Mouse (Mus musculus): ENCODE measurements around the gene Pllp. TPM values are rescaled to one million over a fixed set of nuclear protein-coding genes. Genes with fewer than 3 reads are reported as not detected.
A peak's percentile ranks its signal among the peaks of the same experiment; 100 is the strongest.

The Pllp gene
- polyA plus RNA-seq (2015; fragmentation: Nextera tagmentation; extraction: Ambion mirVana) = 3.5 and 3.6 TPM in 2 replicates

- Histone ChIP-seq H3K27me3 (peaks cover 54% of the 10 kb centered on the region), H3K9ac (no peak within 1 kb of the TSS), H3K27ac (no peak within 1 kb of the TSS), H3K4me2 (peak within 1 kb of the TSS; percentile 90), H3K4me1 (peaks cover 25% of the 10 kb centered on the region), H3K36me3 (no peaks in the 10 kb centered on the region), H3K9me3 (no peaks in the 10 kb centered on the region), H3K4me3 (peak within 1 kb of the TSS; percentile 46)
- ATAC-seq (ENCODE audit: borderline replicate concordance, extremely low read depth, low FRiP score, low TSS enrichment) = peak; percentile 66; the same call in 1 of the 2 replicates
- WGBS = under 1% methylated on average over 41 of the region's 41 CpGs
Observed at GRCm38 (mm10) chr8:94695994-94696384, at the start of gene Pllp. TSS of gene Pllp (minus strand) at chr8:94696278.

- 82% methylated on average over 7 of the region's 7 CpGs for WGBS
- no peak for ATAC-seq (ENCODE audit: borderline replicate concordance, extremely low read depth, low FRiP score, low TSS enrichment)
- no peak within 1 kb of the TSS for H3K4me2 ChIP-seq
Observed at GRCm38 (mm10) chr8:94745476-94746184, 49.6 kb upstream of the Pllp start, which contains the start of gene Ccl22. TSS of gene Ccl22 (plus strand) at chr8:94745590.

DNA sequence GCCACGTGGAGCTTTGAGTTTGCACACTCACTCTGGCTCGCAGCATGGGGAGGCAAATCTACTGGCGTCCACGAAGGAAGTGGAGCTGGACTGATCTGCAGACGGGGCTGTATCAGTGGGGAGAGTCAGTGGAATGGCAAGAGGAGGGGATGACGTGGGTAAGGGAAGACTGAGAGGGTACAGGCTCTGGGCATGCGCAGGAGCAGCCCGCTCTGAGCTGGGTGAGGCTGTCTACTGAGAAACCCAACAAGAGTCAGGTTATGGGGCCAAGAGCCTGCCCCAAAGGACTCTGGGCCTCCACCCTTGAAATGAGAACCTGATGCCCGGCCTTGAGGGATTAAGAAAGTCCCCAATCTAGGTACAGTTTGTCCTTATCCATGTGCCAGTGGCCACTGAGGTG is 48.9 kb upstream of the Pllp start:
- ATAC-seq (ENCODE audit: borderline replicate concordance, extremely low read depth, low FRiP score, low TSS enrichment) = no peak
- no peak overlapping the region for H3K4me3 ChIP-seq
- no peaks in the 10 kb centered on the region for H3K27me3 ChIP-seq
- 73% methylated on average over 9 of the region's 9 CpGs for WGBS
- H3K9ac ChIP-seq = no peak overlapping the region
- H3K27ac ChIP-seq = no peak overlapping the region
- H3K36me3 ChIP-seq = no peaks in the 10 kb centered on the region
- no peaks in the 10 kb centered on the region for H3K4me1 ChIP-seq
- H3K4me2 ChIP-seq = no peak overlapping the region
- H3K9me3 ChIP-seq = no peaks in the 10 kb centered on the region

More at GRCm38 (mm10) chr8:94745476-94746184, 49.6 kb upstream of the Pllp start, which contains the start of gene Ccl22:
- Histone ChIP-seq H3K4me3 (no peak within 1 kb of the TSS), H3K4me1 (no peaks in the 10 kb centered on the region), H3K9ac (no peak within 1 kb of the TSS), H3K27ac (no peak within 1 kb of the TSS), H3K36me3 (no peaks in the 10 kb centered on the region), H3K27me3 (no peaks in the 10 kb centered on the region), H3K9me3 (no peaks in the 10 kb centered on the region)

- WGBS = 83% methylated on average over 5 of the region's 5 CpGs
- no peak for ATAC-seq (ENCODE audit: borderline replicate concordance, extremely low read depth, low FRiP score, low TSS enrichment)
- H3K27ac ChIP-seq = no peak overlapping the region
- no peak overlapping the region for H3K4me2 ChIP-seq
- no peaks in the 10 kb centered on the region for H3K27me3 ChIP-seq
- no peaks in the 10 kb centered on the region for H3K4me1 ChIP-seq
- H3K9me3 ChIP-seq = no peaks in the 10 kb centered on the region
- H3K4me3 ChIP-seq = no peak overlapping the region
- no peaks in the 10 kb centered on the region for H3K36me3 ChIP-seq
- H3K9ac ChIP-seq = no peak overlapping the region
Observed at GRCm38 (mm10) chr8:94744484-94744883, 48.4 kb upstream of the Pllp start.

- Histone ChIP-seq H3K4me3 (no peak overlapping the region), H3K9ac (no peak overlapping the region), H3K4me1 (no peaks in the 10 kb centered on the region), H3K9me3 (no peaks in the 10 kb centered on the region), H3K27ac (no peak overlapping the region), H3K36me3 (no peaks in the 10 kb centered on the region), H3K27me3 (no peaks in the 10 kb centered on the region), H3K4me2 (no peak overlapping the region)
- WGBS = 86% methylated on average over 4 of the region's 4 CpGs
- ATAC-seq (ENCODE audit: borderline replicate concordance, extremely low read depth, low FRiP score, low TSS enrichment) = no peak
Observed at GRCm38 (mm10) chr8:94741726-94742125, 45.6 kb upstream of the Pllp start.

DNA sequence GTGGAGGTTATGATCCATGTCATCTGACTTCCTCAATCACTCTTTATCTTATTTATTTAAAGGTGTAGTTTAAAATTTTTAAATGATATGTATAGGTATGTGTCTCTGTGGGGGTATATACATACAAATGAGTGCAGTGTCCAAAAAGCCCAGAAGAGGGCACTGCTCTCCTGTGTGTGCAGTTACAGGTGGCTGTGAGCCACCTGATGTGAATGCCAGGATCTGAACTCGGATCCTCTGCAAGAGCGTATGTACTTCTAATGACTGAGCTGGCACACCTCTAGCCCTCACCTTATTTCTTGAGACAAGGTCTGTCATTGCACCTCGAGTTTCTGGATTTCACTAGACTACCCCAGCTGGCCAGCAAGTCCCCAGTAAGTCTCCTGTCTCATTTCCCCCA is 44.5 kb upstream of the Pllp start:
- Histone ChIP-seq H3K36me3 (no peaks in the 10 kb centered on the region), H3K27ac (no peak overlapping the region), H3K9me3 (no peaks in the 10 kb centered on the region), H3K4me1 (no peaks in the 10 kb centered on the region), H3K4me3 (no peak overlapping the region), H3K4me2 (no peak overlapping the region), H3K9ac (no peak overlapping the region), H3K27me3 (no peaks in the 10 kb centered on the region)
- no peak for ATAC-seq (ENCODE audit: borderline replicate concordance, extremely low read depth, low FRiP score, low TSS enrichment)
- WGBS = 80% methylated on average over 3 of the region's 3 CpGs

DNA sequence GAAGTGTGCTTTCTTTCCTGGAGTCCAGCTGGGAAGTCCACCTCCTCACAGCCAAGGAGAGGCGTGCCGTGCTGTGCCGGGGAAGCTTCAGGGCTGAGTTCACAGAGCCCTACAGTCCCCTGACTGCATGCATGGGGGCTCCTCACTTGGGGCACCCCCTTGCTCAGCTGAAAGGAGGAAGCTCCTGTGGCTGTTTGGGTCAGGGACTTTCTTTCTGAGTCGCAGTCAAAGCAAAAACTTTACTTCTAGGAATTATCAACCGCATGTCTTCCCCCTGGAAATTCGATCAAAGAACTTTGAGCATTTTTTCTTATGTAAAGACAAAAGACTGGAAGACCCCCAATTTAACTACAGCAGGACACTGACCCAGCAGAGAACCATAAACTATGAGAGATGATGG is 43.8 kb upstream of the Pllp start:
- ATAC-seq (ENCODE audit: borderline replicate concordance, extremely low read depth, low FRiP score, low TSS enrichment) = no peak
- Histone ChIP-seq H3K36me3 (no peaks in the 10 kb centered on the region), H3K27ac (no peak overlapping the region), H3K9me3 (no peaks in the 10 kb centered on the region), H3K4me2 (no peak overlapping the region), H3K9ac (no peak overlapping the region), H3K4me1 (no peaks in the 10 kb centered on the region), H3K27me3 (no peaks in the 10 kb centered on the region), H3K4me3 (no peak overlapping the region)
- WGBS = 76% methylated on average over 6 of the region's 6 CpGs

DNA sequence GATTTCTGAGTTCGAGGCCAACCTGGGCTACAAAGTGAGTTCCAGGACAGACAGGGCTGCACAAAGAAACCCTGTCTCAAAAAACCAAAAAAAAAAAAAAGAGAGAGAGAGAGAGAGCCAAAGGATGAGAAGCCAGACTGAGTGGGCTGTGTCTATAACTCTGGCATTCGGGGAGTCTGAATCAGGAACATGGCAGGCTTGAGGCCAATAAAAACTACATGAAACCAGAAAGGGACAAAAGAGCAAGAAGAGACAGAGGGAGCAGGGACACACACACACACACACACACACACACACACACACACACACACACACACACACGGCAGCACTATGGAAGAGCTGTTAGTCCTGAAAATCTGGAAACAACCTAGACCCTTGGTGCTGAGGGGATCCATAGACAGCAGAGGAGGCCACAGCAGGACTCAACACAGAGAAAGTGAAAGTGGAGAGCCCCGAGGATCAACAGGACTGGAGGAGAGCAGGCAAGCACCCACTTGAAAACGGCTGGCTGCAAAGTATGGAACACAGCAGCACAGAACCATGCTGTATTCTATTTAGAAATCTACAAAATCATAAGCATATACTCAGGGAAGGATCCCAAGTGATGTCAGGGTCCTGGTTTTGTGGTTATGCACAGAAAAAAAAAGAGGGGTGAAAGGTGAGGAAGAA is 39.5 kb upstream of the Pllp start:
- H3K4me3 ChIP-seq = no peak overlapping the region
- no peak overlapping the region for H3K9ac ChIP-seq
- no peak for ATAC-seq (ENCODE audit: borderline replicate concordance, extremely low read depth, low FRiP score, low TSS enrichment)
- no peaks in the 10 kb centered on the region for H3K36me3 ChIP-seq
- no peak overlapping the region for H3K27ac ChIP-seq
- H3K9me3 ChIP-seq = no peaks in the 10 kb centered on the region
- no peaks in the 10 kb centered on the region for H3K27me3 ChIP-seq
- no peaks in the 10 kb centered on the region for H3K4me1 ChIP-seq
- WGBS = 48% methylated on average over 5 of the region's 5 CpGs
- H3K4me2 ChIP-seq = no peak overlapping the region

DNA sequence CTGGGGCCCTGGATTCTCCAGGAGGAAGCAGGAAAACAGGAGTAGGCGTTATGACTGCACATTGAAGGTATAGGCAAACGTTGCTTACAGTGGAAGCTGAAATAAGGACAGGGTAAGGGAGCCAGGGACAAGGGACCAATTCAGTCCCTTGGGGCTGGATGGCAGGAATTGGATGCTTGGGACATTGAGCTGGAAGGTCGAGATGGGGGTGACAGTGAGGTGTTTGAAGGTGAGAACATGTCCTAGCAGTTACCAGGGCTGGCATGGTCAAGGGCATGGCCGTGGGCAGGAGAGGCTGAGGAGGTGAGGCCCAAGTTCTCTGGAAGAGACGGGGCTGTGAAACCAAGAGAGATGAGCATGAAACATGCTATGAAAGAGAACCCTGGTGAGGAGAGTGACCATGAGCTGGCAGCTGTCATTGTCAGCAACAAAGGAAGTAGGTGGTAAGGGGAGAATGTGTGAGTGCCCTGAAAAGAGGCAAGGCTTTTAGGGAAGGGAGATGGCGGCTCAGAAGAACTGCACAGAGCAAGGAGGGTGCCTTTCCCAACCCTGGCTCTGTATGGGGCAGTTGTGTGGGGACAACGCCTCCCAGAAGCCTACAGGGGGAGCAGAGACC is 38.8 kb upstream of the Pllp start:
- no peaks in the 10 kb centered on the region for H3K9me3 ChIP-seq
- no peak overlapping the region for H3K27ac ChIP-seq
- H3K4me3 ChIP-seq = no peak overlapping the region
- no peaks in the 10 kb centered on the region for H3K4me1 ChIP-seq
- H3K9ac ChIP-seq = no peak overlapping the region
- WGBS = 70% methylated on average over 7 of the region's 7 CpGs
- no peaks in the 10 kb centered on the region for H3K27me3 ChIP-seq
- ATAC-seq (ENCODE audit: borderline replicate concordance, extremely low read depth, low FRiP score, low TSS enrichment) = no peak
- no peaks in the 10 kb centered on the region for H3K36me3 ChIP-seq
- no peak overlapping the region for H3K4me2 ChIP-seq

DNA sequence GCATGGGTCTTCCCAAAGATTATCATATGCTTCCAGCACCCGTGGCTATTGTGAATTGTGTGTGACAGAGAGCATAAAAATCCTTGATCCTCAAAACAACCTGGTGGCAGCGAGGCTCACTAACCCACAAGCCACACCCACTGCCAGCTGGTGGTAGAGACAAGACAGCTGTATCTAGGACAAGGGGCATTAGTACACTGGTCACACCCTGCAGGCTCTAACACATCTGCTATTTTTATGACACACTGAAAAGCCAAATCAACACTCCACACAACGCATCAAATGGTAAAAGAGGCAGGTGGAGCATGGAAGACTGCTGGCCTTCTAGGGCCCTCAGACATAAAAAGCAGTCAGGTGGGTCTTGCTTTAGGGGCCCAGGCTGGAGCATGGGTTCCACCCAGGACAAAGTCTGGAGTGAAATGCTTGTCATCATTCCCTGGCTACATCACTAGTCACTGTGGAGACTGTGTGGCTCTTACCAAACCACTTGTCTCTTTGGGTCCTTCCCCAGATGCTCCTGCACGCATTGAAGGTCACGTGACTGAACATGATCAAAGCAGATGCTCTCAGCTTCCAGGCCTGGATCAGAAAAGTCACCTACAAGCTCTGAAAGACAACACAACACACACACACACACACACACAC is 37.9 kb upstream of the Pllp start:
- Histone ChIP-seq H3K4me1 (no peaks in the 10 kb centered on the region), H3K9me3 (no peaks in the 10 kb centered on the region), H3K36me3 (no peaks in the 10 kb centered on the region), H3K27ac (no peak overlapping the region), H3K9ac (no peak overlapping the region), H3K4me3 (no peak overlapping the region), H3K27me3 (no peaks in the 10 kb centered on the region), H3K4me2 (no peak overlapping the region)
- 56% methylated on average over 5 of the region's 5 CpGs for WGBS
- ATAC-seq (ENCODE audit: borderline replicate concordance, extremely low read depth, low FRiP score, low TSS enrichment) = peak; percentile 74; the same call in 1 of the 2 replicates

GRCm38 (mm10) chr8:94729301-94729700 is 33.2 kb upstream of the Pllp start:
- no peak overlapping the region for H3K27ac ChIP-seq
- H3K4me1 ChIP-seq = no peaks in the 10 kb centered on the region
- no peak overlapping the region for H3K9ac ChIP-seq
- H3K9me3 ChIP-seq = no peaks in the 10 kb centered on the region
- H3K4me3 ChIP-seq = no peak overlapping the region
- 56% methylated on average over 4 of the region's 4 CpGs for WGBS
- H3K36me3 ChIP-seq = no peaks in the 10 kb centered on the region
- no peak overlapping the region for H3K4me2 ChIP-seq
- ATAC-seq (ENCODE audit: borderline replicate concordance, extremely low read depth, low FRiP score, low TSS enrichment) = no peak
- H3K27me3 ChIP-seq = no peaks in the 10 kb centered on the region

DNA sequence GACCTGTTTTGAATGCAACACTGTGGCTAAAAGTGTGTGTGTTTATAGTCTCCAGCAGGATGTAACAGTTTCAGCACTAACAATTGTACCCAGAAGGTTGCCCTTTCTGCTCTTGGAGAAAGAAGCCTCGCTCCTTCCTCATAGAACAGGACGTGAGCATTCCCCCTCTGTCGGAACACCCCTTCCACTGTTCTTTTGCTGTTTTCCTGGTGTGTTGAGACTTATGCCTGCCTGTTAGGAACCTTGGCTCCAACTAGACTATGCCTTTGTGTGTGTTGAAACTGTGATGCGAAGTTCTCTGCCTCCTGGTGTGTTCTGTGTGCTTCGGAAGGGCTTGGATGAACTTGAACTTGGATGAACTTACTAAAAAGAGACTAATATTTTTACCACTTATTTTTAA is 29.9 kb upstream of the Pllp start:
- H3K9me3 ChIP-seq = no peaks in the 10 kb centered on the region
- H3K9ac ChIP-seq = no peak overlapping the region
- H3K27ac ChIP-seq = no peak overlapping the region
- no peak overlapping the region for H3K4me2 ChIP-seq
- H3K27me3 ChIP-seq = no peaks in the 10 kb centered on the region
- ATAC-seq (ENCODE audit: borderline replicate concordance, extremely low read depth, low FRiP score, low TSS enrichment) = no peak
- H3K36me3 ChIP-seq = no peaks in the 10 kb centered on the region
- 66% methylated on average over 5 of the region's 5 CpGs for WGBS
- no peak overlapping the region for H3K4me3 ChIP-seq
- no peaks in the 10 kb centered on the region for H3K4me1 ChIP-seq

Data from lung, embryonic 15.5 days (tissue).